Mouse (Mus musculus): ENCODE measurements around the gene Prmt9. TPM values are rescaled to one million over a fixed set of nuclear protein-coding genes. Genes with fewer than 3 reads are reported as not detected.

The Prmt9 gene
- total and polyA plus RNA-seq, 3 experiments, result 14.2 to 16.9 (median 14.3) TPM

GRCm38 (mm10) chr8:77521028-77521785 lies 28.0 kb upstream of the Prmt9 start:
- no peak for DNase-seq (ENCODE audit: extremely low read depth)
- H3K36me3 ChIP-seq (replicated peaks in 1 of 2; ENCODE audit: control insufficient read depth in 1 of 2, insufficient read depth in 1 of 2, low read length in 1 of 2), result peaks cover 0 to 28% of the 10 kb centered on the region in 2 experiments
- no peaks in the 10 kb centered on the region for H3K79me2 ChIP-seq (replicated peaks; ENCODE audit: control insufficient read depth, extremely low read depth, insufficient read depth, poor library complexity, severe bottlenecking)
- H3K4me2 ChIP-seq (ENCODE audit: insufficient read depth, low read depth, poor library complexity, severe bottlenecking), result no peak overlapping the region
- H3K27ac ChIP-seq (ENCODE audit: insufficient read depth, low read depth), result no peak overlapping the region
- no peaks in the 10 kb centered on the region for H3K9me3 ChIP-seq (replicated peaks; ENCODE audit: low read length)
- H3K9ac ChIP-seq (ENCODE audit: insufficient read depth, low read depth), result no peak overlapping the region
- in situ Hi-C loops (cut with MboI; ENCODE audit: low pct_ligation_motif_present, low pct_unique_long_range_greater_than_20kb, low sequenced_read_pairs), result loop anchor here (10.0 kb wide), 1 partner anchor 96 kb away; no protein-coding TSS in a partner anchor
- peaks cover 9% of the 10 kb centered on the region for H3K27me3 ChIP-seq (replicated peaks)
- peaks cover 0 to 17% of the 10 kb centered on the region in 2 experiments; a peak in 2 of 4 replicates for H3K4me1 ChIP-seq (ENCODE audit: control insufficient read depth in 1 of 2, insufficient read depth in 2 of 2)
- no peak overlapping the region for H3K4me3 ChIP-seq (replicated peaks in 1 of 3; ENCODE audit: low read depth in 2 of 3, low read length in 2 of 3, poor library complexity in 1 of 3)
- dilution Hi-C loops (cut with MboI; ENCODE audit: extremely low pct_ligation_motif_present, extremely low pct_unique_long_range_greater_than_20kb, low sequenced_read_pairs), result no loop called here
- TF ChIP-seq POLR2AphosphoS2 (IDR thresholded peaks at IDR 0.05; ENCODE audit: low read depth, low read length), result no peak
- TF ChIP-seq CHD1 (IDR thresholded peaks at IDR 0.05; ENCODE audit: low read depth, low read length), result no peak
- TF ChIP-seq SMC3 (IDR thresholded peaks at IDR 0.05; ENCODE audit: low read depth, low read length), result no peak
- TF ChIP-seq MYC (IDR thresholded peaks at IDR 0.05; ENCODE audit: low read depth, low read length), result no peak
- TF ChIP-seq NRF1 (IDR thresholded peaks at IDR 0.05; ENCODE audit: low read depth, low read length), result no peak
- no peak for TF ChIP-seq MEF2A (IDR thresholded peaks at IDR 0.05; ENCODE audit: borderline replicate concordance, low read depth, low read length)
- no peak for TF ChIP-seq TCF12 (IDR thresholded peaks at IDR 0.05; ENCODE audit: low read depth, low read length)
- TF ChIP-seq MAFK (IDR thresholded peaks at IDR 0.05; ENCODE audit: insufficient replicate concordance, low read length), result no peak
- TF ChIP-seq ETS1 (conservative IDR thresholded peaks at IDR 0.05; ENCODE audit: low read depth, low read length), result no peak
- TF ChIP-seq ZC3H11A (IDR thresholded peaks at IDR 0.05; ENCODE audit: low read depth, low read length), result no peak
- no peak for TF ChIP-seq BHLHE40 (IDR thresholded peaks at IDR 0.05; ENCODE audit: low read depth, low read length)
- TF ChIP-seq PAX5 (IDR thresholded peaks at IDR 0.05; ENCODE audit: low read length), result no peak
- TF ChIP-seq HCFC1 (IDR thresholded peaks at IDR 0.05; ENCODE audit: low read depth, low read length), result no peak
- TF ChIP-seq KAT2A (IDR thresholded peaks at IDR 0.05; ENCODE audit: insufficient replicate concordance, low read length), result no peak
- no peak for TF ChIP-seq USF1 (IDR thresholded peaks at IDR 0.05; ENCODE audit: low read depth, low read length)

DNA sequence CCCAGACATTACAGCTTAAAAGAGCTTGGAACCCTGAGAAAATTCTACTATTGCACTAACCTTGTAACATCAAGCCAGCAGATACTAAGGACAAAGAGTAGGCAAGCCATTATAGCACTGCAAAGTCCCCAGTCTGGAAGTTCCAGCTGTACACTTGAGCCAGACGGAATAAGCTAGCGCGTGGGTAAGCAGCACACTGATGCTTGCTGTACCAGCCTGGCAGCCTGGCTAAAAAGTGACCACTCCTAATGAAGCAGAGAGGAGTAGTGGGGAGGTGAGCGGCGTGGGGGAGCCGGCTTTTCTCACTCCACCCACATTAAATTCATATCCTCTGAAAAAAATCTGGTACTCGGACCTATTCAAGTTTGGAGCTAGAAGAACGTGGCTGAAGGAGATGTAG lies 26.2 kb upstream of the Prmt9 start:
- Histone ChIP-seq H3K27me3 (replicated peaks) (no peaks in the 10 kb centered on the region), H3K4me1 (ENCODE audit: control insufficient read depth in 1 of 2, insufficient read depth in 2 of 2) (peaks cover 0 to 9% of the 10 kb centered on the region in 2 experiments; a peak in 1 of 4 replicates), H3K79me2 (replicated peaks; ENCODE audit: control insufficient read depth, extremely low read depth, insufficient read depth, poor library complexity, severe bottlenecking) (no peaks in the 10 kb centered on the region), H3K4me3 (replicated peaks in 1 of 3; ENCODE audit: low read depth in 2 of 3, low read length in 2 of 3, poor library complexity in 1 of 3) (no peak overlapping the region), H3K9me3 (replicated peaks; ENCODE audit: low read length) (no peaks in the 10 kb centered on the region), H3K9ac (ENCODE audit: insufficient read depth, low read depth) (no peak overlapping the region), H3K36me3 (replicated peaks in 1 of 2; ENCODE audit: control insufficient read depth in 1 of 2, insufficient read depth in 1 of 2, low read length in 1 of 2) (peaks cover 0 to 28% of the 10 kb centered on the region in 2 experiments), H3K27ac (ENCODE audit: insufficient read depth, low read depth) (no peak overlapping the region), H3K4me2 (ENCODE audit: insufficient read depth, low read depth, poor library complexity, severe bottlenecking) (no peak overlapping the region)
- dilution Hi-C loops (cut with MboI; ENCODE audit: extremely low pct_ligation_motif_present, extremely low pct_unique_long_range_greater_than_20kb, low sequenced_read_pairs), result no loop called here
- TF ChIP-seq SMC3 (IDR thresholded peaks at IDR 0.05; ENCODE audit: low read depth, low read length) (no peak), POLR2A (IDR thresholded peaks at IDR 0.05; ENCODE audit: low read depth, low read length) (no peak), HCFC1 (IDR thresholded peaks at IDR 0.05; ENCODE audit: low read depth, low read length) (no peak), SIN3A (IDR thresholded peaks at IDR 0.05; ENCODE audit: low read length) (no peak), ZNF384 (IDR thresholded peaks at IDR 0.05; ENCODE audit: low read depth, low read length) (no peak), ELF1 (IDR thresholded peaks at IDR 0.05; ENCODE audit: low read depth, low read length) (no peak), CHD2 (IDR thresholded peaks at IDR 0.05; ENCODE audit: low read length) (no peak), MAFK (IDR thresholded peaks at IDR 0.05; ENCODE audit: insufficient replicate concordance, low read length) (no peak), RCOR1 (conservative IDR thresholded peaks at IDR 0.05; ENCODE audit: low read depth, low read length) (no peak), UBTF (IDR thresholded peaks at IDR 0.05; ENCODE audit: low read depth, low read length) (no peak), BHLHE40 (IDR thresholded peaks at IDR 0.05; ENCODE audit: low read depth, low read length) (no peak), IRF4 (IDR thresholded peaks at IDR 0.05; ENCODE audit: low read depth, low read length) (no peak), JUN (IDR thresholded peaks at IDR 0.05; ENCODE audit: insufficient read depth, low read depth, low read length) (no peak), USF2 (conservative IDR thresholded peaks at IDR 0.05; ENCODE audit: low read depth, low read length) (no peak), MYC (IDR thresholded peaks at IDR 0.05; ENCODE audit: low read depth, low read length) (no peak), ZMIZ1 (IDR thresholded peaks at IDR 0.05; ENCODE audit: low read depth, low read length) (no peak)
- DNase-seq (ENCODE audit: extremely low read depth), result no peak
- in situ Hi-C loops (cut with MboI; ENCODE audit: low pct_ligation_motif_present, low pct_unique_long_range_greater_than_20kb, low sequenced_read_pairs), result loop anchor here (10.0 kb wide), 1 partner anchor 98 kb away; no protein-coding TSS in a partner anchor
